Mouse (Mus musculus) neural tube, embryonic 12.5 days (tissue): ENCODE measurements around the gene Gm28038. TPM values are rescaled to one million over a fixed set of nuclear protein-coding genes. Genes with fewer than 3 reads are reported as not detected.

Source experiments
- ATAC-seq: fragments of 200-750 bp; cut with Nextera tagmentation; 2 replicates; pipeline ENCODE4 v1.8.0; 2017; ENCODE audit warnings: low read depth, mild to moderate bottlenecking, moderate TSS enrichment, moderate library complexity; ENCODE audit not compliant: low FRiP score
- H3K27ac ChIP-seq: fragments of 300-500 bp; sonication (generic); 2 replicates; pipeline ENCODE4 v1.5.1; 2016
- H3K27me3 ChIP-seq: fragments of 300-500 bp; sonication (generic); replicated peaks from 2 replicates; pipeline ENCODE4 v1.6.1; 2016; ENCODE audit warnings: mild to moderate bottlenecking
- H3K36me3 ChIP-seq: fragments of 300-500 bp; sonication (generic); 2 replicates; pipeline ENCODE4 v1.6.1; 2016; ENCODE audit warnings: mild to moderate bottlenecking
- H3K4me1 ChIP-seq: fragments of 300-500 bp; sonication (generic); 2 replicates; pipeline ENCODE4 v1.6.1; 2016
- H3K4me2 ChIP-seq: fragments of 300-500 bp; sonication (generic); replicated peaks from 2 replicates; pipeline ENCODE4 v1.6.1; 2016; ENCODE audit warnings: mild to moderate bottlenecking
- H3K4me3 ChIP-seq: fragments of 300-500 bp; sonication (generic); 2 replicates; pipeline ENCODE4 v1.5.1; 2016
- H3K9ac ChIP-seq: fragments of 300-500 bp; sonication (generic); 2 replicates; pipeline ENCODE4 v1.6.1; 2016; ENCODE audit warnings: mild to moderate bottlenecking
- H3K9me3 ChIP-seq: fragments of 300-500 bp; sonication (generic); 2 replicates; pipeline ENCODE4 v1.6.1; 2016; ENCODE audit warnings: mild to moderate bottlenecking
- WGBS: fragments of 180-500 bp; shearing (Covaris S2); methylation state at CpG from one replicate; pipeline ENCODE4 v1.1.7; 2016; 5-methylcytosine and 5-hydroxymethylcytosine counted together
- polyA plus RNA-seq: library from polyadenylated mRNA; unstranded; fragments of >200 nt; fragmentation: Nextera tagmentation; extraction: Ambion mirVana; gene quantifications from 2 replicates; pipeline ENCODE4 v1.2.1, GENCODE M21; 2016

The Gm28038 gene
- polyA plus RNA-seq, 1 experiment from 2014 or later = not detected

GRCm38 (mm10) chr2:30343601-30344137 lies 62.8 kb downstream of the Gm28038 start:
- H3K27ac ChIP-seq = no peak overlapping the region
- peaks cover 98% of the 10 kb centered on the region for H3K36me3 ChIP-seq
- H3K4me2 ChIP-seq = no peak overlapping the region
- no peak overlapping the region for H3K4me3 ChIP-seq
- no peak overlapping the region for H3K9ac ChIP-seq
- 84% methylated on average over 14 of the region's 14 CpGs for WGBS
- no peaks in the 10 kb centered on the region for H3K27me3 ChIP-seq
- H3K4me1 ChIP-seq = no peaks in the 10 kb centered on the region
- ATAC-seq = no peak
- no peaks in the 10 kb centered on the region for H3K9me3 ChIP-seq

DNA sequence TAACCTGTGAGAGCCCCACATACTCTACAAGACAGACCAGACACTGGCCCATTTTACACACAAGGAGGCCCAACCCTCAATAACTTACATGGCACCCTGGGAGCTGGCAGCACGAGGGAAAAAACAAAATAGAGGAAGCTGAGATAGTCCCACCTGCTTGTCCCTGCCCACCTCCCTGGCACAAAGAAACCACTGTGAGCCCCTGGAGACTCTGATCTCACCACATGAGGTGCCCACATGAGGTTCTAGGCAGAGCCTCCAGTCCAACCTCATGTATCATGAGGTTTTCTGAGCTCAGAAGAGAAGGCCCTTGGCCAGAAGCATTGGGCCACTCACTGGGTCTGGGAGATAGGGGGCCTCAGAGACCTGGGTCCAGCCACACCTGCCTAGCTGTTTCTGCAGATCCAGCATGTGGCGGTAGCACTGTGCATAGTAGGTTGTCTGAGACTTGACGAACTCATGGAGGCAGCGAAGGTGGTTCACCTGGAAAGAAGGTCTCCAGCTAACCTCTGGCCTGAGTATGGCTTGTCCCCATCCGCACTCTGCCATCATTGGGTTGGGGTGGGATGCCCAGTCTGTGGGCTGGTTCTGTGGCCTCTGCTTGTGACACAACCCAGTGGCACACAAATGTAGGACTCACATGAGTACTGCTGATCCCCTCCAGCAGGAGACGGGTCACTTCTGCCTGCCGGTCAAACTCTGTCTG lies 65.3 kb downstream of the Gm28038 start:
- Histone ChIP-seq H3K9me3 (no peaks in the 10 kb centered on the region), H3K27me3 (no peaks in the 10 kb centered on the region), H3K4me1 (no peaks in the 10 kb centered on the region), H3K4me2 (no peak overlapping the region), H3K36me3 (peaks cover 96% of the 10 kb centered on the region), H3K27ac (no peak overlapping the region), H3K9ac (no peak overlapping the region), H3K4me3 (no peak overlapping the region)
- 88% methylated on average over 7 of the region's 7 CpGs for WGBS
- no peak for ATAC-seq

GRCm38 (mm10) chr2:30349196-30349595 lies 68.4 kb downstream of the Gm28038 start:
- WGBS = 94% methylated on average over 6 of the region's 6 CpGs

More at GRCm38 (mm10) chr2:30349196-30349595, 68.4 kb downstream of the Gm28038 start:
- Histone ChIP-seq H3K4me2 (no peak overlapping the region), H3K9me3 (no peaks in the 10 kb centered on the region), H3K4me1 (no peaks in the 10 kb centered on the region), H3K4me3 (no peak overlapping the region), H3K27me3 (no peaks in the 10 kb centered on the region), H3K36me3 (peaks cover 85% of the 10 kb centered on the region), H3K9ac (no peak overlapping the region), H3K27ac (no peak overlapping the region)
- ATAC-seq = no peak

Other genes starting within 250 kb of the Gm28038 start
- gene Wdr34, start 232.2 kb upstream of the Gm28038 start, polyA plus RNA-seq = 37.4 and 41.4 TPM in 2 replicates
- gene Set, start 223.7 kb upstream of the Gm28038 start, polyA plus RNA-seq = 572 and 583 TPM in 2 replicates
- gene Pkn3, start 203.4 kb upstream of the Gm28038 start, polyA plus RNA-seq = 6.4 and 6.9 TPM in 2 replicates
- 25.3 and 27.9 TPM in 2 replicates for gene Zdhhc12, start 187.4 kb upstream of the Gm28038 start, polyA plus RNA-seq
- gene Zer1, start 156.5 kb upstream of the Gm28038 start, polyA plus RNA-seq = 10.6 and 11.1 TPM in 2 replicates
- gene Tbc1d13, start 147.3 kb upstream of the Gm28038 start, polyA plus RNA-seq = 8.2 and 11.3 TPM in 2 replicates
- gene Endog, start 109.5 kb upstream of the Gm28038 start, polyA plus RNA-seq = 17.1 and 17.7 TPM in 2 replicates
- gene Spout1, start 102.6 kb upstream of the Gm28038 start, polyA plus RNA-seq = 59.4 and 61.0 TPM in 2 replicates
- 12.5 and 12.7 TPM in 2 replicates for gene Kyat1, start 75.2 kb upstream of the Gm28038 start, polyA plus RNA-seq
- 30.6 and 43.0 TPM in 2 replicates for gene Lrrc8a, start 43.3 kb upstream of the Gm28038 start, polyA plus RNA-seq
- gene Gm28035, start 40.5 kb upstream of the Gm28038 start, polyA plus RNA-seq = 0.17 and 0.34 TPM in 2 replicates
- 3.8 and 4.2 TPM in 2 replicates for gene Phyhd1, start 14.8 kb upstream of the Gm28038 start, polyA plus RNA-seq
- gene Dolk, start 5.3 kb downstream of the Gm28038 start, polyA plus RNA-seq = 27.5 and 28.8 TPM in 2 replicates
- 26.4 and 34.4 TPM in 2 replicates for gene Nup188, start 5.4 kb downstream of the Gm28038 start, polyA plus RNA-seq
- gene Sh3glb2, start 78.3 kb downstream of the Gm28038 start, polyA plus RNA-seq = 105 and 118 TPM in 2 replicates
- gene Miga2, start 83.2 kb downstream of the Gm28038 start, polyA plus RNA-seq = 28.5 and 31.8 TPM in 2 replicates
- 51.9 and 52.3 TPM in 2 replicates for gene Dolpp1, start 111.2 kb downstream of the Gm28038 start, polyA plus RNA-seq
- gene Crat, start 134.8 kb downstream of the Gm28038 start, polyA plus RNA-seq = 26.0 and 27.7 TPM in 2 replicates
- 129 and 135 TPM in 2 replicates for gene Ptpa, start 135.0 kb downstream of the Gm28038 start, polyA plus RNA-seq
- 5.7 and 5.8 TPM in 2 replicates for gene Ier5l, start 193.2 kb downstream of the Gm28038 start, polyA plus RNA-seq